Mouse (Mus musculus) embryonic facial prominence, embryonic 11.5 days (tissue): ENCODE measurements around the gene Cacna2d2. TPM values are rescaled to one million over a fixed set of nuclear protein-coding genes. Genes with fewer than 3 reads are reported as not detected.

ENCODE experiments used
- ATAC-seq: fragments of 200-750 bp; cut with Nextera tagmentation; replicated peaks from 2 replicates; pipeline ENCODE4 v1.8.0; 2017; ENCODE audit warnings: low read depth; ENCODE audit not compliant: insufficient number of reproducible peaks, low FRiP score, low TSS enrichment
- DNase-seq: peaks from one replicate; pipeline ENCODE4 v3.0.0-alpha.2; 2015; ENCODE audit warnings: low spot score
- H3K27ac ChIP-seq: fragments of 300-500 bp; sonication (generic); replicated peaks from 2 replicates; pipeline ENCODE4 v1.5.1; 2014; ENCODE audit warnings: mild to moderate bottlenecking, low read depth, low read length, control low read depth
- H3K27me3 ChIP-seq: fragments of 300-500 bp; sonication (generic); 2 replicates; pipeline ENCODE4 v1.6.1; 2014; ENCODE audit warnings: mild to moderate bottlenecking, low read length, moderate library complexity, mixed read lengths; ENCODE audit not compliant: control insufficient read depth, insufficient read depth
- H3K36me3 ChIP-seq: fragments of 300-500 bp; sonication (generic); replicated peaks from 2 replicates; pipeline ENCODE4 v1.6.1; 2014; ENCODE audit warnings: low read depth, mild to moderate bottlenecking, low read length, moderate library complexity, mixed read lengths; ENCODE audit not compliant: control insufficient read depth, insufficient read depth
- H3K4me1 ChIP-seq: fragments of 300-500 bp; sonication (generic); 2 replicates; pipeline ENCODE4 v1.6.1; 2014; ENCODE audit warnings: low read length, mixed read lengths; ENCODE audit not compliant: control insufficient read depth, insufficient read depth
- H3K4me2 ChIP-seq: fragments of 300-500 bp; sonication (generic); 2 replicates; pipeline ENCODE4 v1.6.1; 2014; ENCODE audit warnings: low read depth, mild to moderate bottlenecking, control low read depth, low read length, moderate library complexity
- H3K4me3 ChIP-seq: fragments of 300-500 bp; sonication (generic); 2 replicates; pipeline ENCODE4 v1.5.1; 2014; ENCODE audit warnings: low read depth, low read length, control low read depth
- H3K9ac ChIP-seq: fragments of 300-500 bp; sonication (generic); replicated peaks from 2 replicates; pipeline ENCODE4 v1.6.1; 2014; ENCODE audit warnings: mild to moderate bottlenecking, control low read depth, low read length
- H3K9me3 ChIP-seq: fragments of 300-500 bp; sonication (generic); replicated peaks from 2 replicates; pipeline ENCODE4 v1.6.1; 2016; ENCODE audit warnings: mild to moderate bottlenecking, low read length, inconsistent platforms, mixed read lengths; ENCODE audit not compliant: control insufficient read depth
- WGBS: fragments of 180-500 bp; shearing (Covaris S2); extraction: QIAGEN DNeasy Blood & Tissue Kit; methylation state at CpG from one replicate; pipeline ENCODE4 v1.1.7; 2014; 5-methylcytosine and 5-hydroxymethylcytosine counted together
- polyA plus RNA-seq: library from polyadenylated mRNA; unstranded; fragments of >200 nt; fragmentation: Nextera tagmentation; extraction: Ambion mirVana; gene quantifications from 2 replicates; pipeline ENCODE4 v1.2.1, GENCODE M21; 2014

The Cacna2d2 gene
- polyA plus RNA-seq, 1 experiment from 2014 or later: 0.63 TPM

- H3K36me3 ChIP-seq: no peaks in the 10 kb centered on the region
- no peak overlapping the region for H3K4me3 ChIP-seq
- H3K27me3 ChIP-seq: no peaks in the 10 kb centered on the region; the same call in 1 of the 2 replicates
- no peaks in the 10 kb centered on the region for H3K4me1 ChIP-seq
- no peak overlapping the region for H3K9ac ChIP-seq
- H3K4me2 ChIP-seq: no peak overlapping the region
- H3K9me3 ChIP-seq: no peaks in the 10 kb centered on the region
- H3K27ac ChIP-seq: no peak overlapping the region
- ATAC-seq: no peak
- no peak for DNase-seq
- WGBS: 58% methylated on average over 10 of the region's 10 CpGs
Observed at GRCm38 (mm10) chr9:107508266-107508665, 108.9 kb downstream of the Cacna2d2 start.

GRCm38 (mm10) chr9:107510384-107511100 is 111.1 kb downstream of the Cacna2d2 start:
- no peaks in the 10 kb centered on the region for H3K36me3 ChIP-seq
- WGBS: 81% methylated on average over 14 of the region's 14 CpGs
- DNase-seq (no peak), ATAC-seq (no peak)
- H3K4me3 ChIP-seq: no peak overlapping the region
- H3K9me3 ChIP-seq: no peaks in the 10 kb centered on the region
- H3K4me2 ChIP-seq: no peak overlapping the region
- H3K4me1 ChIP-seq: no peaks in the 10 kb centered on the region
- H3K27me3 ChIP-seq: no peaks in the 10 kb centered on the region; the same call in 1 of the 2 replicates
- H3K27ac ChIP-seq: no peak overlapping the region
- no peak overlapping the region for H3K9ac ChIP-seq

DNA sequence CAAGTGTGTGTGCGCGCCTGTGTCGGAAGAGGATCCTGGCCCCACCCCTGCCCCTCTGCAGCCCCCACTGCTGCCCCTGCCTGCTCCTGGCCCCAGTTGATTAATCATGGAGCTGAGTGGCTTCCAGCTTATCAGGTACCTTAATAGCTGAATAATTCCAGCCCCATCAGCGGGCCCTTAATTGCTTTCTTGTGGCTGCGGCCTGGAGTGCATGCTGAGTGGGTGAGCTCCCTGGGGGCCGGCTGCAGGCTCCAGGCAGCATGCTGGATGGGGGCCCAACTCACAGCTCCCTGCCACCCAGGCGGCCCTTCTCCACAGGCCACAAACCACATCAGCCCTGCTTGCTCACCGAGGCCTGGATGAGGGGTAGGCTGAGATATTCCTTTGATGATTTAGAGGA is 112.0 kb downstream of the Cacna2d2 start:
- Histone ChIP-seq H3K27me3 (no peaks in the 10 kb centered on the region; the same call in 1 of the 2 replicates), H3K9me3 (no peaks in the 10 kb centered on the region), H3K27ac (no peak overlapping the region), H3K9ac (no peak overlapping the region), H3K4me3 (no peak overlapping the region), H3K36me3 (no peaks in the 10 kb centered on the region), H3K4me1 (no peaks in the 10 kb centered on the region), H3K4me2 (no peak overlapping the region)
- ATAC-seq (0 out of 2 replicates have a peak, but pooled peaks have one; percentile 8), DNase-seq (no peak)
- 61% methylated on average over 8 of the region's 8 CpGs for WGBS

GRCm38 (mm10) chr9:107512326-107512725 is 112.9 kb downstream of the Cacna2d2 start:
- no peak overlapping the region for H3K4me2 ChIP-seq
- no peak overlapping the region for H3K9ac ChIP-seq
- 77% methylated on average over 16 of the region's 16 CpGs for WGBS
- H3K9me3 ChIP-seq: no peaks in the 10 kb centered on the region
- no peaks in the 10 kb centered on the region for H3K36me3 ChIP-seq
- H3K4me1 ChIP-seq: no peaks in the 10 kb centered on the region
- no peak overlapping the region for H3K27ac ChIP-seq
- H3K4me3 ChIP-seq: no peak overlapping the region
- ATAC-seq (no peak), DNase-seq (no peak)
- no peaks in the 10 kb centered on the region; the same call in 1 of the 2 replicates for H3K27me3 ChIP-seq

GRCm38 (mm10) chr9:107514303-107514955 is 115.0 kb downstream of the Cacna2d2 start:
- Histone ChIP-seq H3K9ac (no peak overlapping the region), H3K36me3 (no peaks in the 10 kb centered on the region), H3K4me1 (no peaks in the 10 kb centered on the region), H3K9me3 (no peaks in the 10 kb centered on the region), H3K27me3 (no peaks in the 10 kb centered on the region), H3K27ac (no peak overlapping the region), H3K4me3 (no peak overlapping the region), H3K4me2 (no peak overlapping the region)
- no peak; the same call in 1 of the 2 replicates for ATAC-seq
- DNase-seq: peak; percentile 84
- WGBS: 20% methylated on average over 14 of the region's 14 CpGs

DNA sequence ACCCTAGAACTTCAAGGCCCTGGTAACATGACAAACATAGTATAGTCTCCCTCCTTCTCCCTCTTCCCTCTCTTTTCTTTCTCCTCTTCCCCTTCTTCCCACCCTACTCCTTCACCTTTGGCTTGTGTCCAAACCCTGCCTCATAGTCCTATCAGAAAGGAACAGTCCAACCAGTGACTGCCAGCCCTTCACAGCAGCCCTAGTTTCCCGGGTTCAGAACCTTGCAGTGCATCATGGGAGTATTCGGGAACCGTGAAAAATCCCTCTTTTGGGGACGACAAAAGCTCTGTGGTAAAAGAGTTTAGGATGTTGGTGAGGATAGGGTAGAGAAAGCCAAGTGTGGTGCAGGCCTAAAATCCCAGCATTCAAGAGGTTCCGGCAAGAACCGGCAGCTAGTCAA is 120.9 kb downstream of the Cacna2d2 start:
- 65% methylated on average over 6 of the region's 6 CpGs for WGBS
- ATAC-seq: no peak
- H3K4me3 ChIP-seq: no peak overlapping the region

GRCm38 (mm10) chr9:107521190-107521589 is 121.8 kb downstream of the Cacna2d2 start:
- Histone ChIP-seq H3K9me3 (no peaks in the 10 kb centered on the region), H3K4me2 (no peak overlapping the region), H3K4me3 (no peak overlapping the region), H3K27ac (no peak overlapping the region), H3K4me1 (peaks cover 5% of the 10 kb centered on the region), H3K36me3 (no peaks in the 10 kb centered on the region), H3K9ac (no peak overlapping the region), H3K27me3 (peaks cover 10% of the 10 kb centered on the region)
- no peak for ATAC-seq
- no peak for DNase-seq
- 55% methylated on average over 5 of the region's 5 CpGs for WGBS

More for the DNA sequence above, 120.9 kb downstream of the Cacna2d2 start:
- Histone ChIP-seq H3K4me1 (peaks cover 5% of the 10 kb centered on the region), H3K27ac (no peak overlapping the region), H3K9ac (no peak overlapping the region), H3K4me2 (no peak overlapping the region), H3K9me3 (no peaks in the 10 kb centered on the region), H3K27me3 (peaks cover 4% of the 10 kb centered on the region), H3K36me3 (no peaks in the 10 kb centered on the region)
- no peak for DNase-seq
